Mouse (Mus musculus): ENCODE measurements around the gene Ghdc. TPM values are rescaled to one million over a fixed set of nuclear protein-coding genes. Genes with fewer than 3 reads are reported as not detected.
A peak's percentile ranks its signal among the peaks of the same experiment; 100 is the strongest.

Ghdc gene
- polyA plus RNA-seq, 1 experiment from 2014 or later, result 5.1 TPM

- no peak overlapping the region for H3K4me3 ChIP-seq
- no peaks in the 10 kb centered on the region for H3K9me3 ChIP-seq
- H3K4me2 ChIP-seq (replicated peaks), result no peak overlapping the region
- no peak overlapping the region for H3K9ac ChIP-seq (replicated peaks)
- WGBS, result 96% methylated on average over 15 of the region's 15 CpGs
- H3K27me3 ChIP-seq, result no peaks in the 10 kb centered on the region
- no peak for ATAC-seq (ENCODE audit: low FRiP score, low read depth)
- H3K36me3 ChIP-seq, result peaks cover 20% of the 10 kb centered on the region; the same call in 1 of the 2 replicates
- no peak overlapping the region for H3K27ac ChIP-seq (replicated peaks)
- no peaks in the 10 kb centered on the region for H3K4me1 ChIP-seq
Observed at GRCm38 (mm10) chr11:100781763-100782475, 11.2 kb upstream of the Ghdc start.

DNA sequence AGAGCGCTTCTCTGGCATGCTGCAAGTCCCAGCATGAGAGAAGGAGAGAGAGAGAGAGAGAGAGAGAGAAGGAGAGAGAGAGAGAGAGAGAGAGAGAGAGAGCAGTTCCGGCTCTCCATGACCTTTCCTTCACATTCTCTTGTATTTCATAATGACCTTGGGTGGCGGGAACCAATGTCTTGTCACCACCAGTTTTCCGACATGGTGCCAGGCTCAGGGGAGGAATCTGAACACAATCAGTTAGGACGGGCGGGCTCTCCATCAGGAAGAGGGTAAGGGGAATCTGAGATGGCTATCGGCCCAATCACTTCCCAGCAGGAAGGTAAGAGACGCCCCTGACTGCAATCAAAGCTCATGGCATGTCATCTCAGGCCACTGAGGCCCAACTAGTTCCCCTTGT lies 9.5 kb upstream of the Ghdc start:
- no peaks in the 10 kb centered on the region for H3K27me3 ChIP-seq
- H3K36me3 ChIP-seq, result peaks cover 20% of the 10 kb centered on the region; the same call in 1 of the 2 replicates
- no peaks in the 10 kb centered on the region for H3K9me3 ChIP-seq
- H3K4me1 ChIP-seq, result no peaks in the 10 kb centered on the region
- H3K4me3 ChIP-seq, result no peak overlapping the region
- no peak overlapping the region for H3K4me2 ChIP-seq (replicated peaks)
- H3K9ac ChIP-seq (replicated peaks), result no peak overlapping the region
- 80% methylated on average over 8 of the region's 8 CpGs for WGBS
- no peak overlapping the region for H3K27ac ChIP-seq (replicated peaks)
- no peak for ATAC-seq (ENCODE audit: low FRiP score, low read depth)

GRCm38 (mm10) chr11:100778069-100778468 lies 7.3 kb upstream of the Ghdc start:
- H3K27ac ChIP-seq (replicated peaks), result no peak overlapping the region
- WGBS, result 79% methylated on average over 3 of the region's 3 CpGs
- H3K36me3 ChIP-seq, result peaks cover 16% of the 10 kb centered on the region; the same call in 1 of the 2 replicates
- H3K4me3 ChIP-seq, result no peak overlapping the region
- no peak overlapping the region for H3K9ac ChIP-seq (replicated peaks)
- H3K27me3 ChIP-seq, result no peaks in the 10 kb centered on the region
- no peaks in the 10 kb centered on the region for H3K4me1 ChIP-seq
- no peak for ATAC-seq (ENCODE audit: low FRiP score, low read depth)
- H3K9me3 ChIP-seq, result no peaks in the 10 kb centered on the region
- H3K4me2 ChIP-seq (replicated peaks), result no peak overlapping the region

GRCm38 (mm10) chr11:100775921-100776320 lies 5.2 kb upstream of the Ghdc start:
- WGBS, result 88% methylated on average over 10 of the region's 10 CpGs
- Histone ChIP-seq H3K4me3 (no peak overlapping the region), H3K9ac (replicated peaks) (no peak overlapping the region), H3K27me3 (no peaks in the 10 kb centered on the region), H3K9me3 (no peaks in the 10 kb centered on the region), H3K36me3 (0 out of 2 replicates have a peak, but pooled peaks cover 5% of the 10 kb centered on the region), H3K4me2 (replicated peaks) (no peak overlapping the region), H3K27ac (replicated peaks) (no peak overlapping the region), H3K4me1 (0 out of 2 replicates have a peak, but pooled peaks cover 1% of the 10 kb centered on the region)
- no peak for ATAC-seq (ENCODE audit: low FRiP score, low read depth)

DNA sequence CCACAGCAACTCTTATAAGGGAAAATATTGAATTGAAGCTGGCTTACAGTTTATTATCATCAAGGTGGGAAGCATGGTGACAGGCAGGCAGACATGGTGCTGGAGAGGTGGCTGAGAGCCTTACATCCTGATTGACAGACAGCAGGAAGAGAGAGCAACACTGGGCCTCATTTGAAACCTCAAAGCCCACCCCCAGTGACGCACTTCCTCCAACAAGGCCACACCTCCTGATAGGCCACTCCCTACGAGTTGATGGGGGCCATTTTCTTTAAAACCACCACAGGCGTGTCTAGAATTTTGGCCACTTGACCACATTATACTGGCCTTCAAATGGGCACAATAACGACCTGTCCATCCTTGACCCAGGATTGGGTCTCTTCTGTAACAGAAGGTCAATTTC lies 3.5 kb upstream of the Ghdc start:
- Histone ChIP-seq H3K4me2 (replicated peaks) (no peak overlapping the region), H3K9ac (replicated peaks) (no peak overlapping the region), H3K9me3 (no peaks in the 10 kb centered on the region), H3K4me3 (no peak overlapping the region), H3K36me3 (0 out of 2 replicates have a peak, but pooled peaks cover 5% of the 10 kb centered on the region), H3K27ac (replicated peaks) (no peak overlapping the region), H3K27me3 (no peaks in the 10 kb centered on the region), H3K4me1 (peaks cover 9% of the 10 kb centered on the region; the same call in 1 of the 2 replicates)
- ATAC-seq (ENCODE audit: low FRiP score, low read depth), result no peak
- 81% methylated on average over 4 of the region's 4 CpGs for WGBS

- H3K27ac ChIP-seq (replicated peaks), result no peak overlapping the region
- 65% methylated on average over 6 of the region's 6 CpGs for WGBS
- no peaks in the 10 kb centered on the region for H3K36me3 ChIP-seq
- H3K9ac ChIP-seq (replicated peaks), result no peak overlapping the region; the same call in 1 of the 2 replicates
- H3K4me1 ChIP-seq, result peaks cover 9% of the 10 kb centered on the region; the same call in 1 of the 2 replicates
- H3K4me3 ChIP-seq, result peak overlapping the region; percentile 42; the same call in 1 of the 2 replicates
- no peaks in the 10 kb centered on the region for H3K27me3 ChIP-seq
- ATAC-seq (ENCODE audit: low FRiP score, low read depth), result no peak
- H3K9me3 ChIP-seq, result no peaks in the 10 kb centered on the region
- peak overlapping the region; percentile 46 for H3K4me2 ChIP-seq (replicated peaks)
Observed at GRCm38 (mm10) chr11:100769980-100770379, 777 bp downstream of the Ghdc start.

- H3K4me2 ChIP-seq (replicated peaks), result no peak overlapping the region
- H3K27ac ChIP-seq (replicated peaks), result no peak overlapping the region
- H3K27me3 ChIP-seq, result peaks cover 2% of the 10 kb centered on the region; the same call in 1 of the 2 replicates
- no peak overlapping the region for H3K4me3 ChIP-seq
- 81% methylated on average over 5 of the region's 5 CpGs for WGBS
- no peaks in the 10 kb centered on the region for H3K9me3 ChIP-seq
- peaks cover 9% of the 10 kb centered on the region; the same call in 1 of the 2 replicates for H3K4me1 ChIP-seq
- H3K36me3 ChIP-seq, result no peaks in the 10 kb centered on the region
- no peak overlapping the region for H3K9ac ChIP-seq (replicated peaks)
- ATAC-seq (ENCODE audit: low FRiP score, low read depth), result no peak
Observed at GRCm38 (mm10) chr11:100767871-100768270, 2.9 kb downstream of the Ghdc start.

- H3K9me3 ChIP-seq, result no peaks in the 10 kb centered on the region
- no peak overlapping the region for H3K4me2 ChIP-seq (replicated peaks)
- H3K36me3 ChIP-seq, result no peaks in the 10 kb centered on the region
- H3K4me3 ChIP-seq, result no peak overlapping the region
- H3K4me1 ChIP-seq, result peaks cover 13% of the 10 kb centered on the region; the same call in 1 of the 2 replicates
- no peak overlapping the region for H3K27ac ChIP-seq (replicated peaks)
- no peak for ATAC-seq (ENCODE audit: low FRiP score, low read depth)
- 86% methylated on average over 9 of the region's 9 CpGs for WGBS
- no peak overlapping the region for H3K9ac ChIP-seq (replicated peaks)
- H3K27me3 ChIP-seq, result peaks cover 9% of the 10 kb centered on the region
Observed at GRCm38 (mm10) chr11:100766726-100767125, 4.0 kb downstream of the Ghdc start.

GRCm38 (mm10) chr11:100762831-100763230 lies 7.9 kb downstream of the Ghdc start, which contains the start of gene Hcrt:
Hcrt (minus strand) TSS chr11:100762931.
- WGBS, result 88% methylated on average over 7 of the region's 7 CpGs
- peak within 1 kb of the TSS; percentile 44 for H3K4me3 ChIP-seq
- peaks cover 41% of the 10 kb centered on the region for H3K27me3 ChIP-seq
- no peaks in the 10 kb centered on the region for H3K36me3 ChIP-seq
- H3K9ac ChIP-seq (replicated peaks), result peak within 1 kb of the TSS; percentile 53
- no peaks in the 10 kb centered on the region for H3K9me3 ChIP-seq
- ATAC-seq (ENCODE audit: low FRiP score, low read depth), result no peak
- peaks cover 28% of the 10 kb centered on the region for H3K4me1 ChIP-seq
- H3K4me2 ChIP-seq (replicated peaks), result peak within 1 kb of the TSS; percentile 78
- no peak within 1 kb of the TSS for H3K27ac ChIP-seq (replicated peaks)

GRCm38 (mm10) chr11:100761547-100762045 lies 9.2 kb downstream of the Ghdc start:
- Histone ChIP-seq H3K4me3 (peak overlapping the region; percentile 44), H3K4me1 (peaks cover 28% of the 10 kb centered on the region), H3K27me3 (peaks cover 47% of the 10 kb centered on the region), H3K9ac (replicated peaks) (peak overlapping the region; percentile 53), H3K36me3 (no peaks in the 10 kb centered on the region), H3K4me2 (replicated peaks) (peak overlapping the region; percentile 78), H3K27ac (replicated peaks) (no peak overlapping the region), H3K9me3 (no peaks in the 10 kb centered on the region)
- under 1% methylated on average over 27 of the region's 27 CpGs for WGBS
- ATAC-seq (ENCODE audit: low FRiP score, low read depth), result peak; percentile 68

GRCm38 (mm10) chr11:100759611-100760233 lies 11.0 kb downstream of the Ghdc start, which contains the start of gene Kcnh4:
Kcnh4 (minus strand) TSS chr11:100759942.
- Histone ChIP-seq H3K9me3 (no peaks in the 10 kb centered on the region), H3K36me3 (no peaks in the 10 kb centered on the region), H3K4me3 (peak within 1 kb of the TSS; percentile 52), H3K9ac (replicated peaks) (peak within 1 kb of the TSS; percentile 61), H3K4me2 (replicated peaks) (peak within 1 kb of the TSS; percentile 75), H3K4me1 (peaks cover 28% of the 10 kb centered on the region), H3K27ac (replicated peaks) (peak within 1 kb of the TSS; percentile 56), H3K27me3 (peaks cover 47% of the 10 kb centered on the region)
- peak; percentile 52; the same call in 1 of the 2 replicates for ATAC-seq (ENCODE audit: low FRiP score, low read depth)
- under 1% methylated on average over 39 of the region's 51 CpGs for WGBS

Data from midbrain, embryonic 12.5 days (tissue).